Mouse (Mus musculus): ENCODE results near the gene Gss. TPM values are rescaled to one million over a fixed set of nuclear protein-coding genes. Genes with fewer than 3 reads are reported as not detected.

Gss gene
- polyA plus RNA-seq, 1 experiment from 2014 or later: 49.3 TPM

DNA sequence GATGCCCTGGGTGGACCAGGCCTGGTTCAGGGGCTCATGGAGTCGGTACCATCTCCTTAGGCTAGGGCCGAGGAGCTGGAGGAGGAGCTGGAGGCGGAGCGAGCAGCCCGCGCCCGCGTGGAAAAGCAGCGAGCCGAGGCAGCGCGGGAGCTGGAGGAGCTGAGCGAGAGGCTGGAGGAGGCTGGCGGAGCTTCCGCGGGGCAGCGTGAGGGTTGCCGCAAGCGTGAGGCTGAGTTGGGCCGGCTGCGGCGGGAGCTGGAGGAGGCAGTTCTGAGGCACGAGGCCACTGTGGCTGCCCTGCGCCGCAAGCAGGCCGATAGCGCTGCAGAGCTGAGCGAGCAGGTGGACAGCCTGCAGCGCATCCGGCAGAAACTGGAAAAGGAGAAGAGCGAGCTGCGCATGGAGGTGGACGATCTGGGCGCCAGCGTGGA lies 36.6 kb upstream of the Gss start:
- Histone ChIP-seq H3K4me3 (ENCODE audit: low read depth, low read length) (peak overlapping the region; percentile 36), H3K9me3 (ENCODE audit: low read length) (no peaks in the 10 kb centered on the region), H3K36me3 (replicated peaks; ENCODE audit: insufficient read depth, low read length) (peaks cover 9% of the 10 kb centered on the region), H3K4me1 (ENCODE audit: insufficient read depth) (peaks cover 9% of the 10 kb centered on the region), H3K27me3 (ENCODE audit: insufficient read depth, low read length) (peaks cover 45% of the 10 kb centered on the region), H3K9ac (replicated peaks) (0 out of 2 replicates have a peak overlapping the region, but pooled peaks have one; percentile 16), H3K27ac (ENCODE audit: low read depth) (no peak overlapping the region), H3K4me2 (ENCODE audit: low read depth, low read length) (peak overlapping the region; percentile 64)
- TF ChIP-seq EP300 (IDR thresholded peaks at IDR 0.05; ENCODE audit: low read depth) (no peak), CTCF (IDR thresholded peaks at IDR 0.05; ENCODE audit: low read depth) (no peak)
- ATAC-seq: peak; percentile 17; the same call in 1 of the 2 replicates
- peak; percentile 43 for DNase-seq
- WGBS (ENCODE audit: insufficient replicate concordance): 2% methylated on average over 32 of the region's 35 CpGs

DNA sequence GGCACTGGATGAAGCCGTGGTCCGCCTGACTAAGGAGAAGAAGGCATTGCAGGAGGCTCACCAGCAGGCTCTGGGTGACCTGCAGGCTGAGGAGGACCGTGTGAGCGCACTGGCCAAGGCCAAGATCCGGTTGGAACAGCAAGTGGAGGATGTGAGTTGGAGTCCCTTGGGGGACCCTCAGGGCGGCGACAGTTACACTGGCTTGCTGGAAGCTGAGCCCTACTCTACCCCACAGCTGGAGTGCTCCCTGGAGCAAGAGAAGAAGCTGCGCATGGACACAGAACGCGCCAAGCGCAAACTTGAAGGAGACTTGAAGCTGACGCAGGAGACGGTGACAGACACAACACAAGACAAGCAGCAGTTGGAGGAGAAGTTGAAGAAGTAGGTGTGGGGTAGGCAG lies 35.9 kb upstream of the Gss start:
- DNase-seq (no peak), ATAC-seq (no peak)
- H3K4me2 ChIP-seq (ENCODE audit: low read depth, low read length): no peak overlapping the region
- H3K4me3 ChIP-seq (ENCODE audit: low read depth, low read length): no peak overlapping the region
- no peaks in the 10 kb centered on the region for H3K9me3 ChIP-seq (ENCODE audit: low read length)
- 85% methylated on average over 13 of the region's 13 CpGs for WGBS (ENCODE audit: insufficient replicate concordance)
- H3K27me3 ChIP-seq (ENCODE audit: insufficient read depth, low read length): peaks cover 45% of the 10 kb centered on the region
- peaks cover 3% of the 10 kb centered on the region; the same call in 1 of the 2 replicates for H3K36me3 ChIP-seq (replicated peaks; ENCODE audit: insufficient read depth, low read length)
- H3K9ac ChIP-seq (replicated peaks): no peak overlapping the region
- TF ChIP-seq EP300 (IDR thresholded peaks at IDR 0.05; ENCODE audit: low read depth): no peak
- no peak for TF ChIP-seq CTCF (IDR thresholded peaks at IDR 0.05; ENCODE audit: low read depth)
- peaks cover 9% of the 10 kb centered on the region for H3K4me1 ChIP-seq (ENCODE audit: insufficient read depth)
- H3K27ac ChIP-seq (ENCODE audit: low read depth): no peak overlapping the region

DNA sequence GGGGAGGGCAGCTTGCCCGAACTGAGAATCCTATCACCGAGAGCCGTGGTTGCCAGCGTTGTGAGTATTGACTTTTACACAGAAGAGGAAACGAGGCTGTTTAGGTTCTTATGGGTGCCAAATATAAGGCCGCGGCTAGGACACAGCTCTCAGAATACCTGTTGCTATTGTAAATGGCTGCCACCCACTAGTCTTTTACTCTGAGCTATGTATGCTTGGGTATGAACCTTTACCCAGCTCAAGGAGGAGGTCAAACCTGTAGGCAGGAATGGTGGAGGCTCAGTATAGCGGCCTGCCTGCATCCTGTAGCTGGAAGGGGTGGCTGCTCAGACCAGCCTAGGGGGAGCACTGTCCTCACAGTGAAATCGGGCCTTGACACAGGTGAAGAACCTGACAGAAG lies 35.5 kb upstream of the Gss start:
- Histone ChIP-seq H3K27me3 (ENCODE audit: insufficient read depth, low read length) (peaks cover 45% of the 10 kb centered on the region), H3K4me3 (ENCODE audit: low read depth, low read length) (no peak overlapping the region), H3K9me3 (ENCODE audit: low read length) (no peaks in the 10 kb centered on the region), H3K4me2 (ENCODE audit: low read depth, low read length) (no peak overlapping the region), H3K4me1 (ENCODE audit: insufficient read depth) (peaks cover 9% of the 10 kb centered on the region), H3K27ac (ENCODE audit: low read depth) (no peak overlapping the region), H3K9ac (replicated peaks) (no peak overlapping the region), H3K36me3 (replicated peaks; ENCODE audit: insufficient read depth, low read length) (no peaks in the 10 kb centered on the region)
- no peak for ATAC-seq
- no peak for TF ChIP-seq EP300 (IDR thresholded peaks at IDR 0.05; ENCODE audit: low read depth)
- no peak for TF ChIP-seq CTCF (IDR thresholded peaks at IDR 0.05; ENCODE audit: low read depth)
- WGBS (ENCODE audit: insufficient replicate concordance): 75% methylated on average over 9 of the region's 9 CpGs
- no peak for DNase-seq

DNA sequence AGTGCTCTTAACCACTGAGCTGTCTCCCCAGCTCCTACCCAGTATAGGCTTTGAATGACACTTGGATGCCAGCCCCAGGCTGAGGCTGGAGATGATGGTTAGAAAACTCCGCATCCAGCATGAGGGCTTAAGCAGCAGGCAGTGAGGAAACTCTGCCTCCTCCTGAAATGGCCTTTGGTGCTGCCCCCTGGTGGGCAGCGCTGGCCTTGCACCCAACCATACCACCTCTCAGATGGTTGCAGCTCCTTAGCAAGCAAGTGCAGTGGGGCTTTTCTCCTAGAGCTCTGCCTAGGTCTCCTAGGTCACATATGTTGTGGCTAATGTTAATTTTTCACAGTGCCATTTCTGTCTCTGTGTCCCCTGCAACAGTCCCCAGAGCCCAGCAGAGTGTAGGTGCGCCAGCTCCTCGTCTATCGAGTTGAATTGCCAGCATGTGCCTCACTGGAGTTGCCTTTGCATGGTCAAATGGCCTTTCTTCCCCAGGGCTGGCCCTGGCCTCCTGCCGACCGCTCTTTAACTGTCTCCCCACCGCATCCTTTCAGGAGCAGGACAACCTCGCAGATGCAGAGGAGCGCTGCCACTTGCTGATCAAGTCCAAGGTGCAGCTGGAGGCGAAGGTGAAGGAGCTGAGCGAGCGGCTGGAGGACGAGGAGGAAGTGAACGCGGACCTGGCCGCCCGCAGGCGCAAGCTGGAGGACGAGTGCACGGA lies 34.6 kb upstream of the Gss start:
- Histone ChIP-seq H3K36me3 (replicated peaks; ENCODE audit: insufficient read depth, low read length) (no peaks in the 10 kb centered on the region), H3K4me1 (ENCODE audit: insufficient read depth) (peaks cover 9% of the 10 kb centered on the region), H3K4me2 (ENCODE audit: low read depth, low read length) (no peak overlapping the region), H3K9me3 (ENCODE audit: low read length) (no peaks in the 10 kb centered on the region), H3K27ac (ENCODE audit: low read depth) (no peak overlapping the region), H3K27me3 (ENCODE audit: insufficient read depth, low read length) (peaks cover 45% of the 10 kb centered on the region), H3K4me3 (ENCODE audit: low read depth, low read length) (no peak overlapping the region), H3K9ac (replicated peaks) (no peak overlapping the region)
- DNase-seq (peak; percentile 87), ATAC-seq (peak; percentile 30; the same call in 1 of the 2 replicates)
- WGBS (ENCODE audit: insufficient replicate concordance): 51% methylated on average over 21 of the region's 21 CpGs
- TF ChIP-seq EP300 (IDR thresholded peaks at IDR 0.05; ENCODE audit: low read depth) (no peak), CTCF (IDR thresholded peaks at IDR 0.05; ENCODE audit: low read depth) (peak; percentile 96)

DNA sequence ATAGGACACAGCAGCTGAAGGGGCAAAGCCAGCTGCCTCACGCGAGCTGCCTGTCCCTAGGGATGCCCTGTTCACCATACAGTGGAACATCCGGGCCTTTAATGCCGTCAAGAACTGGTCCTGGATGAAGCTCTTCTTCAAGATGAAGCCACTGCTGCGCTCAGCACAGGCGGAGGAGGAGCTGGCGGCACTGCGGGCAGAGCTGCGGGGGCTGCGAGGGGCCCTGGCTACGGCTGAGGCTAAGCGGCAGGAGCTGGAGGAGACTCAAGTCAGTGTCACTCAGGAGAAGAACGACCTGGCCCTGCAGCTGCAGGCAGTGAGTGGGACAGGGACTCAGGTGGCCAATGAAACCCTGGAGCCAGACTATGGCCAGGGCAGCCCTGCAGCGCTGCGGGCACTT lies 33.7 kb upstream of the Gss start:
- peaks cover 45% of the 10 kb centered on the region for H3K27me3 ChIP-seq (ENCODE audit: insufficient read depth, low read length)
- H3K9ac ChIP-seq (replicated peaks): no peak overlapping the region
- peaks cover 9% of the 10 kb centered on the region for H3K4me1 ChIP-seq (ENCODE audit: insufficient read depth)
- 65% methylated on average over 15 of the region's 15 CpGs for WGBS (ENCODE audit: insufficient replicate concordance)
- no peak for DNase-seq
- TF ChIP-seq EP300 (IDR thresholded peaks at IDR 0.05; ENCODE audit: low read depth) (no peak), CTCF (IDR thresholded peaks at IDR 0.05; ENCODE audit: low read depth) (no peak)
- no peak overlapping the region for H3K4me2 ChIP-seq (ENCODE audit: low read depth, low read length)
- no peaks in the 10 kb centered on the region for H3K36me3 ChIP-seq (replicated peaks; ENCODE audit: insufficient read depth, low read length)
- no peaks in the 10 kb centered on the region for H3K9me3 ChIP-seq (ENCODE audit: low read length)
- ATAC-seq: no peak
- no peak overlapping the region for H3K27ac ChIP-seq (ENCODE audit: low read depth)
- no peak overlapping the region for H3K4me3 ChIP-seq (ENCODE audit: low read depth, low read length)

DNA sequence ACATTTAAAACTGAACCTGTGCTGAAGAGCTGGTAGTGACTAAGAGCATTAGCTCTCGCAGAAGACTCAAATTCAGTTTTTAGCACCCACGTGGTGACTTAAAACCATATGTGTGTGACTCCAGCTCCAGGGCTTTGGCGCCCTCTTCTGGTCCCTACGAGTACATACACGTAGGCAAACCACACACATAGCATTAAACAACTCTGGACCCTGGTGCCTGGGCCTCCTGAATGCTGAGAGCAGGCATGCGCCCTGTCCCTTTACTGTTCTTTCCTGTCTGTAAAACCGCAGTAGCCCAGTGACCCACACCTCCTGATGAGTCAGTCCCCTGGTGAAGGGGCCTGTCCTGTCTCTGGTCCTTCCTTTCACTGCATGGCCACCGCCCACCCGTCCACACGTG lies 32.1 kb upstream of the Gss start:
- H3K9me3 ChIP-seq (ENCODE audit: low read length): no peaks in the 10 kb centered on the region
- no peaks in the 10 kb centered on the region for H3K36me3 ChIP-seq (replicated peaks; ENCODE audit: insufficient read depth, low read length)
- no peak overlapping the region for H3K27ac ChIP-seq (ENCODE audit: low read depth)
- H3K27me3 ChIP-seq (ENCODE audit: insufficient read depth, low read length): peaks cover 32% of the 10 kb centered on the region
- peak; percentile 54 for DNase-seq
- no peak for TF ChIP-seq EP300 (IDR thresholded peaks at IDR 0.05; ENCODE audit: low read depth)
- TF ChIP-seq CTCF (IDR thresholded peaks at IDR 0.05; ENCODE audit: low read depth): peak; percentile 89
- H3K9ac ChIP-seq (replicated peaks): no peak overlapping the region
- peak; percentile 56 for ATAC-seq
- WGBS (ENCODE audit: insufficient replicate concordance): 35% methylated on average over 10 of the region's 10 CpGs
- H3K4me2 ChIP-seq (ENCODE audit: low read depth, low read length): no peak overlapping the region
- H3K4me1 ChIP-seq (ENCODE audit: insufficient read depth): peaks cover 7% of the 10 kb centered on the region
- no peak overlapping the region for H3K4me3 ChIP-seq (ENCODE audit: low read depth, low read length)
